Mouse (Mus musculus) cerebral cortex, adult 2 months (tissue): ENCODE data around the gene Pip4k2c.

ENCODE experiments used
- WGBS: fragments of 180-500 bp; shearing (Covaris S2); methylation state at CpG from one replicate; pipeline ENCODE4 v1.1.7; 2018; 5-methylcytosine and 5-hydroxymethylcytosine counted together

The Pip4k2c gene

GRCm38 (mm10) chr10:127167614-127168192 lies 43.7 kb downstream of the Pip4k2c start:
- 39% methylated on average over 10 of the region's 10 CpGs for WGBS

GRCm38 (mm10) chr10:127166771-127167613 lies 44.4 kb downstream of the Pip4k2c start:
- 34% methylated on average over 15 of the region's 15 CpGs for WGBS

DNA sequence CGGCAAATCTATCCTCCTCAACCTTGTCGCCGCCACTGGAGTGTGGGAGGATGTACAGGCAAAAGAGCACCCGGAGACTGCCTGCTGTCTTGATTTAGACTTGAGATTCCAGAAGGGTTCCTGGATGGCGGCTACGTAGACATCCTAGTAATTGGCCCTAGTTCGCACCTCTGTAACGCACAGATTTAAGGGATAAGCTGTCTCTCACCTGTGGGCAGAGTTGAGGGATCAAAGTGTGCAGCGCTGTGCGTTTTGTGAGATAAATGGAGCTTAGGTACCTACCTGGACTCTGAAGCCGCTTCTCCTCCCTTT lies 45.0 kb downstream of the Pip4k2c start:
- 11% methylated on average over 11 of the region's 11 CpGs for WGBS

- under 1% methylated on average over 56 of the region's 56 CpGs for WGBS
Measured at GRCm38 (mm10) chr10:127165654-127166403, 45.6 kb downstream of the Pip4k2c start.

- WGBS, result 0% methylated on average over 39 of the region's 42 CpGs
Measured at GRCm38 (mm10) chr10:127165354-127165653, 46.1 kb downstream of the Pip4k2c start.

DNA sequence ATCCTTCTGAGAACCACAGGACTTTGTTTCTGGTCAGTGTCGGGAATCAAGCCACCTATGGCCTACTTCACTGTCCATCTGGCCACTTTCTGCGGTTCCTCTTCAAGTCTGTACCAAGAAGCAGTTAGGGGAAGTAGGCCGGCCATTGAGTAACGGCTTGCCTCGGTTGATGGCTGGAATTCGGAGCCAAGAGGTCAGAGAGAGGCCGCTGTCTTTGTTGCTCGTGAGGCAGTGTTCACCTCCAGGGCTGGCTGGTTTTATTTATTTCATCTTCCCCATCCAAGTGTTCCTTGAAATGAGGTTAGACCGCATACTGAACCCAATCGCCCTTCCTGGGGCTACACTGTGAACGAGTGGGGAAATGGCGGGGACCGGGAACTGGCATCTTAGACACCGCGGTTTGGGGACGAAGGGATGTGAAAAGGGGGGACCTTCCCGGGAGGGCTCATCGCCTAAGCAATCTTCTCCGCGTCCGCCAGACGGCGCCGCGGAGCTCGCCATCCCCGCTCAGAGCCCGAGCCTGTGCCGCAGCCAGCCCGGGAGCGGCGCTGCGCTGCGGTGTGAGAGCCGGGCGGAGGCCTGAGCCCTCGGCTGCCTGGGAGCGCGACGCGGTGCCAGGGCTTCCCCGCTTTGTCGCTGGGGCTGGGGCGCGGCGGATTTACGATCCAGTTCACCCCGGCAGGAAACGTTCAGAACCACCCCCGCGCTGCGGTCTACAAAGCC lies 46.6 kb downstream of the Pip4k2c start, which contains the start of gene B4galnt1:
Gene B4galnt1 (plus strand): TSS at position 595 of the 723 bp plus-strand sequence.
- WGBS, result 2% methylated on average over 52 of the region's 52 CpGs

DNA sequence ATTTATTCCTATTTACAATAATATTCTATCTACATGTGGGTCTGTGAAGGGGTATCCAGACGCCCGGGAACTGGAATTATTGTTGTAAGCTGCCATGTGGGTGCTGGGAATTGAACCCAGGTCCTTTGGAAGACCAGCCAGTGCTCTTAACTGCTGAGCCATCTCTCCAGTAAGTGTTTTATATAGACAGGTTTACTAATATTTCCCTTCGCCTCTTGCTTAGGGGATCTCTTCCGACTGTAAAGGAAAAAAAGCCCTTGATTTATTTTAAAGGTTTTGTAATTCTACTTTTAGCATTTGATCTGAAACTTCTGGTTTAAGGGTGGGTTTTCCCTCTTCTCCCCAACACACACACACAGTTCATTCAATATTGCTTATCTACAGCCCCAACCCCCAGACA lies 47.2 kb downstream of the Pip4k2c start:
- WGBS, result 80% methylated on average over 4 of the region's 4 CpGs

DNA sequence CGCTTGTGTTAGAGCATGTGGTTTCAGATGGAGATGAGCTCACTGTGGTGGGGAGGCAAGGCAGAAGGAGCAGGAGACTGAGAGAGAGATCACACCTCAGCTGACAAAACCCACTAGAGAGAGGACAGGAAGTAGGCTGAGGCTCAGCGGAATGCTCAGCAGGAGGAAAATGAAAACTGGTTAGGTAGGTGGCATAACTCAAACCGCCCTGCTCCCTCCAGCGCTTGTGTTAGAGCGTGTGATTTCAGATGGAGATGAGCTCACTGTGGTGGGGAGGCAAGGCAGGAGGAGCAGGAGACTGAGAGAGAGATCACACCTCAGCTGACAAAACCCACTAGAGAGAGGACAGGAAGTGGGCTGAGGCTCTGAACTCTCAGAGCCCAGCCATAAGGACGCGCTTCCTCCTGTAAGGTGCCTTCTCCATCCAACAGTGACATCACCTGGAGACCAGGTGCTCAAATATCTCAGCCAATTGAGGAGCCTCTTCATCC lies 48.6 kb downstream of the Pip4k2c start:
- 36% methylated on average over 7 of the region's 7 CpGs for WGBS

DNA sequence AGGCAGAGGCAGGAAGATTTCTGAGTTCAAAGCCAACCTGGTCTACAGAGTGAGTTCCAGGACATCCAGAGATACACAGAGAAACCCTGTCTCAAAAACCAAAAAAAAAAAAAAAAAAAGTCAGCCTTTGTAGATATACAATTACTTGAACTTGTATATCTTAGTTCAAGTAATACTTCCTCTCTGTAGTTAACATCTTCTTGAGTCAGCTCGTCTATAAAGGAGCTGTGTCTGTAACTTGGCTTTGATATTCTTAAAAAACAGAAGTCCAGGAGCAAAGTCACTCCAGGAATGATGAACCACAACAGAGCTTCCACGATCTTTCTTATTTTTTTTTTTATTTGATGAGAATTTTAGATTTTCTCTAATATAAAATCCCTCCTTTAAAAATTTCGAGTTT lies 50.7 kb downstream of the Pip4k2c start:
- WGBS, result 59% methylated on average over 3 of the region's 3 CpGs

- WGBS, result 59% methylated on average over 9 of the region's 9 CpGs
Measured at GRCm38 (mm10) chr10:127160081-127160480, 51.3 kb downstream of the Pip4k2c start.

GRCm38 (mm10) chr10:127158471-127158870 lies 52.9 kb downstream of the Pip4k2c start:
- 77% methylated on average over 3 of the region's 3 CpGs for WGBS

- 69% methylated on average over 1 of the region's 1 CpGs for WGBS
Measured at GRCm38 (mm10) chr10:127156511-127156910, 54.9 kb downstream of the Pip4k2c start.

GRCm38 (mm10) chr10:127156089-127156488 lies 55.3 kb downstream of the Pip4k2c start:
- 94% methylated on average over 1 of the region's 1 CpGs for WGBS

DNA sequence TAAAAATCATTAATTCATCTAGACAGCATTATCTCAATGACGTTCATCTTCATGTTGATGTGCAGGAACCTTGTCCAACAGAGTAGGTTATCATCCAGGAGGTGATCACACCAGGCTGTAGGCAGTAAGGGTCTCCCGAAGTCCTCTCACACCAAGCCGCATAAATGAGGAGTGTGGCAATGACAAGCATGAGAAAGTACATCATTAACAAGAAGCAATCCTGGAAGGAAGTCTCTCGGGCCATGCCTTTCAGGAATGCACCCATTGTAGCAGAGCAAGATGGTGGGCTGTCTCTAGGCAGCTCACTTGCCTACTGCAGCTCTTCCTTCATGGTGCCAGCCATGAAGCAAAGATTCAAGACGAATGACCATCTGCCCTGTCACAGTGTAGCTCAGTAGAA lies 56.7 kb downstream of the Pip4k2c start:
- WGBS, result 89% methylated on average over 5 of the region's 5 CpGs

- 98% methylated on average over 2 of the region's 2 CpGs for WGBS
Measured at GRCm38 (mm10) chr10:127154241-127154640, 57.1 kb downstream of the Pip4k2c start.

DNA sequence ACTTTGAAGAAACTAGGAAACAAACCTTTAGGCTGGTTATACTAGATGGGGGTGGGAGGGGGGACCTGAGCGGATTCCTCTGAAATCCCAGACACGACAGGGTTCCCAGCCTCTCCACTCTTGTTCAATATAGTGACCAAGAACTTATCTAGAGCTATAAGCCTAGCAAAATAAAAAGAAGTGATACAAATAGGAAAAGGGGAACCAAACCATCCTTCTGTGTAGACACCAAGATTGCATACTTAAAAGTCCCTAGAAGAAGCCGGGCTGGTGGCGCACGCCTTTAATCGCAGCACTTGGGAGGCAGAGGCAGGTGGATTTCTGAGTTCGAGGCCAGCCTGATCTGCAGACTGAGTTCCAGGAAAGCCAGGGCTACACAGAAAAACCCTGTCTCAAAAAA lies 58.1 kb downstream of the Pip4k2c start:
- WGBS, result 96% methylated on average over 7 of the region's 7 CpGs

DNA sequence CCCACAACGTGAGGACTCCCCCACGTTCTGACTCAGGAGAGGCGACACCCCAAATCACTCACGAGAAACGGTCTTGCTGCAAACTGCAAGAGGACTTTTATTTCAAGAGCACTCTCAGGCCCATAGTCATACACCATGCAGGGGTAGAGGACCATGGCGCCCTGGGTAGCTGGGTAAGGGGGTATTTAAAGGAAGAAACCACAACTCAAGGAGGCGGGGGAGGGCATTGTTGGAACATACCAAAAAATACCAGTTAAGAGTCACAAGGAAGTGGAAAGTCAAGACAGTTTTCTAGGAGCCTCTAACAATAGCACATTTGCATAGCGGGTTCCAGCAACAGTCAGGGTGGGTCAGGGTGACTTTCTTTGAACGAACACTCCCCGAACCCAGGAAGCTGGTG lies 58.8 kb downstream of the Pip4k2c start:
- WGBS, result 86% methylated on average over 10 of the region's 10 CpGs

DNA sequence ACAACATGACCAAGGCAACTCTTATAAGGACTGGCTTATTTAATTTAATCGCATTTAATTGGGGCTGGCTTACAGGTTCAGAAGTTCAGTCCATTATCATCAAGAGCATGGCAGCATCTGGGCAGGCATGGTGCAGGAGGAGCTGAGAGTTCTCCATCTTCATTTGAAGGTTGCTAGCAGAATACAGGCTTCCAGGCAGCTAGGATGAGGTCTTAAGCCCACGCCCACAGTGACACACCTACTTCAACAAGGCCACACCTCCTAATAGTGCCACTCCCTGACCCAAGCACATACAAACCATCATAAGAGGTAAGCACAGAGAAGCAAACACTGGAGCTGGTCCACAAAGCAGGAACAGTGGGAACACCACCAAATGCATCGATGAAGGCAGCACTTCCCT lies 60.2 kb downstream of the Pip4k2c start:
- 88% methylated on average over 3 of the region's 3 CpGs for WGBS

- WGBS, result 62% methylated on average over 4 of the region's 4 CpGs
Measured at GRCm38 (mm10) chr10:127150471-127150872, 60.9 kb downstream of the Pip4k2c start.

DNA sequence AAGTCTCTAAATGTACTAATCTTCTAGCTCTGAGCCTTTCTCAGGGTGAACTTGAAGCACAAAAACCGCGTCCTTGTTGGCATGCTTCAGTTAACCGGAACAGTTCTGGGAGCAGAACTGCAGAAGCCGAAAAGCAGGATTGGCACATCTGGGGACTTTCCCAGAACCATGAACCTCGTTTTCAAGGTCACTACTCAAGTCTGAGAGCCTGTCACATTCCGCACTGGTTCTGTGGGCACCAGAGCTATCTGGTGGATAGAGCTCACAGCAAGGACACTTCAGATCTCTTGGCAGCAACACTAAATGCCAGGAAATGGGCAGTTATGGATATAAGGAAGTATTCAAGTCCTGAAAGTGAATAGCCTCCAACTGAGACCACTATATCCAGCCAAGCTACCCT lies 64.2 kb downstream of the Pip4k2c start:
- WGBS, result 76% methylated on average over 6 of the region's 6 CpGs
